Mouse (Mus musculus) urinary bladder, adult 18-20 months (tissue): ENCODE data around the gene Olfr943.

Experiments
- DNase-seq, 2 experiments: peaks; one replicate each; pipeline ENCODE4 v3.0.0; 2022; ENCODE audit warnings: low spot score in 2 of 2, mixed read lengths in 2 of 2

The Olfr943 gene

GRCm38 (mm10) chr9:39166004-39166403, at the start of gene Olfr943:
Gene Olfr943 (plus strand): TSS chr9:39166304.
- DNase-seq = no peak

GRCm38 (mm10) chr9:39127326-39127725, 38.8 kb upstream of the Olfr943 start:
- no peak for DNase-seq

- no peak for DNase-seq
Measured at GRCm38 (mm10) chr9:39127831-39128230, 38.3 kb upstream of the Olfr943 start, which contains the start of gene Olfr27. Gene Olfr27 (plus strand): TSS chr9:39128131.

- DNase-seq = no peak
Measured at GRCm38 (mm10) chr9:39152401-39152800, 13.7 kb upstream of the Olfr943 start.

- DNase-seq = no peak
Measured at GRCm38 (mm10) chr9:39201620-39202019, 35.5 kb downstream of the Olfr943 start, which contains the start of gene Olfr944. Gene Olfr944 (plus strand): TSS chr9:39201920.
